Mouse (Mus musculus) monocyte, adult 2 months (primary cell): Measurements from ENCODE around the gene Gtsf1.

Experiments
- DNase-seq, 2 experiments: peaks; one replicate each; pipeline ENCODE4 v3.0.0; 2022; ENCODE audit warnings: low spot score in 2 of 2, low read depth in 1 of 2

The Gtsf1 gene

GRCm38 (mm10) chr15:103377752-103378664, 52.3 kb downstream of the Gtsf1 start:
- DNase-seq: no peak

- DNase-seq: no peak
Measured at GRCm38 (mm10) chr15:103376837-103377269, 53.4 kb downstream of the Gtsf1 start.

GRCm38 (mm10) chr15:103375112-103375800, 55.0 kb downstream of the Gtsf1 start:
- no peak for DNase-seq

- DNase-seq: no peak
Measured at GRCm38 (mm10) chr15:103372461-103372860, 57.8 kb downstream of the Gtsf1 start.

GRCm38 (mm10) chr15:103371741-103372140, 58.5 kb downstream of the Gtsf1 start:
- DNase-seq: no peak

GRCm38 (mm10) chr15:103371208-103371607, 59.1 kb downstream of the Gtsf1 start:
- DNase-seq: no peak

GRCm38 (mm10) chr15:103370462-103370861, 59.8 kb downstream of the Gtsf1 start:
- peak; percentile 67 to 80 for DNase-seq

GRCm38 (mm10) chr15:103369123-103369522, 61.1 kb downstream of the Gtsf1 start:
- DNase-seq: no peak

GRCm38 (mm10) chr15:103368179-103368940, 61.9 kb downstream of the Gtsf1 start:
- no peak for DNase-seq

- peak in 1 of 2 experiments; percentile 55 for DNase-seq
Measured at GRCm38 (mm10) chr15:103366376-103367149, 63.7 kb downstream of the Gtsf1 start, which contains the start of gene Itga5. Gene Itga5, minus strand, starts transcription at chr15:103366763.

GRCm38 (mm10) chr15:103365471-103366375, 64.5 kb downstream of the Gtsf1 start:
- DNase-seq: no peak

GRCm38 (mm10) chr15:103364761-103365160, 65.5 kb downstream of the Gtsf1 start:
- no peak for DNase-seq

GRCm38 (mm10) chr15:103363809-103364208, 66.5 kb downstream of the Gtsf1 start:
- no peak for DNase-seq

- no peak for DNase-seq
Measured at GRCm38 (mm10) chr15:103362950-103363349, 67.3 kb downstream of the Gtsf1 start.

- DNase-seq: no peak
Measured at GRCm38 (mm10) chr15:103362333-103362732, 67.9 kb downstream of the Gtsf1 start.

GRCm38 (mm10) chr15:103361269-103361668, 69.0 kb downstream of the Gtsf1 start:
- DNase-seq: peak in 1 of 2 experiments; percentile 33

GRCm38 (mm10) chr15:103359869-103360602, 70.2 kb downstream of the Gtsf1 start:
- DNase-seq: no peak

- no peak for DNase-seq
Measured at GRCm38 (mm10) chr15:103359122-103359510, 71.2 kb downstream of the Gtsf1 start.
